Mouse (Mus musculus) midbrain, postnatal 0 days (tissue): ENCODE measurements at regions not wholly inside any gene's neighbourhood (a gene's known extent, or its start where the extent isn't known, plus 50 kb on each side); places are given as distances from the start of the nearest gene placed in this dataset.

Source experiments
- ATAC-seq: fragments of 200-750 bp; cut with Nextera tagmentation; 2 replicates; pipeline ENCODE4 v1.8.0; 2017; ENCODE audit warnings: moderate number of reproducible peaks, mild to moderate bottlenecking, moderate TSS enrichment, moderate library complexity; ENCODE audit not compliant: low FRiP score
- DNase-seq: peaks from one replicate; pipeline ENCODE4 v3.0.0-alpha.2; 2015; ENCODE audit warnings: low spot score
- H3K27ac ChIP-seq: fragments of 300-500 bp; sonication (generic); 2 replicates; pipeline ENCODE4 v1.5.1; 2014; ENCODE audit warnings: low read depth, mild to moderate bottlenecking, low read length, mixed read lengths
- H3K27me3 ChIP-seq: fragments of 300-500 bp; sonication (generic); 2 replicates; pipeline ENCODE4 v1.6.1; 2014; ENCODE audit warnings: low read length, control low read depth, mixed read lengths; ENCODE audit not compliant: insufficient read depth
- H3K36me3 ChIP-seq: fragments of 300-500 bp; sonication (generic); 2 replicates; pipeline ENCODE4 v1.6.1; 2014; ENCODE audit warnings: low read length, control low read depth, mixed read lengths; ENCODE audit not compliant: insufficient read depth
- H3K4me1 ChIP-seq: fragments of 300-500 bp; sonication (generic); 2 replicates; pipeline ENCODE4 v1.6.1; 2014; ENCODE audit warnings: mild to moderate bottlenecking, control low read depth, antibody characterized with exemption, low read length, mixed read lengths; ENCODE audit not compliant: insufficient read depth
- H3K4me2 ChIP-seq: fragments of 300-500 bp; sonication (generic); 2 replicates; pipeline ENCODE4 v1.6.1; 2014; ENCODE audit warnings: low read depth, mild to moderate bottlenecking, low read length, mixed read lengths; ENCODE audit not compliant: poor library complexity, severe bottlenecking
- H3K4me3 ChIP-seq: fragments of 300-500 bp; sonication (generic); 2 replicates; pipeline ENCODE4 v1.5.1; 2014; ENCODE audit warnings: low read depth, mild to moderate bottlenecking, low read length, moderate library complexity
- H3K9ac ChIP-seq: fragments of 300-500 bp; sonication (generic); replicated peaks from 2 replicates; pipeline ENCODE4 v1.6.1; 2014; ENCODE audit warnings: mild to moderate bottlenecking, low read length, moderate library complexity, mixed read lengths; ENCODE audit not compliant: poor library complexity, severe bottlenecking
- H3K9me3 ChIP-seq: fragments of 300-500 bp; sonication (generic); 2 replicates; pipeline ENCODE4 v1.6.1; 2016; ENCODE audit warnings: low read length, control low read depth
- CTCF ChIP-seq: IDR thresholded peaks from 2 replicates; pipeline ENCODE4 v1.5.1; 2016; ENCODE audit warnings: antibody characterized with exemption, mild to moderate bottlenecking
- WGBS: fragments of 180-500 bp; shearing (Covaris S2); extraction: QIAGEN DNeasy Blood & Tissue Kit; methylation state at CpG from one replicate; pipeline ENCODE4 v1.1.7; 2014; 5-methylcytosine and 5-hydroxymethylcytosine counted together

DNA sequence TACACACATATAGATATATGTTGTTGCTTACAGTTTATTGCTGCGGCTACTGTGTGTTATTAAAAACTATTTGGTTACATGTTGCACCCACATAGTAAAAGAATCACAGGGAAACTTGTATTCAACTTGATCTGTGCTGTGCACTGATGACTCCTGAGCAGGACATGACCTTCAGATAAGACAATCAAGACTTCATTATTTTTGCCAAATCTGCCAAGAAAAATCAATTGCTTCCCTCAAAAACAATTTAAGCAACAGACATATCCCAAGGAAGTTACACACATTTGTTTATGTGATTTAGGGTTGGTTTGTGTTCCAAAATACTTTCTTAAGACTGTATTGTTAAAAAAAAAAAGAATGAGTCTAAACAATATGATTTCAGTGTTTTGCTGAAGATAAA is 114.7 kb upstream of the Emcn start:
- DNase-seq (no peak), ATAC-seq (no peak)
- H3K9me3 ChIP-seq = no peaks in the 10 kb centered on the region
- H3K36me3 ChIP-seq = no peaks in the 10 kb centered on the region
- 98% methylated on average over 1 of the region's 1 CpGs for WGBS
- H3K27ac ChIP-seq = no peak overlapping the region
- no peak overlapping the region for H3K9ac ChIP-seq
- no peaks in the 10 kb centered on the region for H3K4me1 ChIP-seq
- H3K27me3 ChIP-seq = no peaks in the 10 kb centered on the region
- H3K4me2 ChIP-seq = no peak overlapping the region
- no peak overlapping the region for H3K4me3 ChIP-seq
- TF ChIP-seq CTCF = no peak

DNA sequence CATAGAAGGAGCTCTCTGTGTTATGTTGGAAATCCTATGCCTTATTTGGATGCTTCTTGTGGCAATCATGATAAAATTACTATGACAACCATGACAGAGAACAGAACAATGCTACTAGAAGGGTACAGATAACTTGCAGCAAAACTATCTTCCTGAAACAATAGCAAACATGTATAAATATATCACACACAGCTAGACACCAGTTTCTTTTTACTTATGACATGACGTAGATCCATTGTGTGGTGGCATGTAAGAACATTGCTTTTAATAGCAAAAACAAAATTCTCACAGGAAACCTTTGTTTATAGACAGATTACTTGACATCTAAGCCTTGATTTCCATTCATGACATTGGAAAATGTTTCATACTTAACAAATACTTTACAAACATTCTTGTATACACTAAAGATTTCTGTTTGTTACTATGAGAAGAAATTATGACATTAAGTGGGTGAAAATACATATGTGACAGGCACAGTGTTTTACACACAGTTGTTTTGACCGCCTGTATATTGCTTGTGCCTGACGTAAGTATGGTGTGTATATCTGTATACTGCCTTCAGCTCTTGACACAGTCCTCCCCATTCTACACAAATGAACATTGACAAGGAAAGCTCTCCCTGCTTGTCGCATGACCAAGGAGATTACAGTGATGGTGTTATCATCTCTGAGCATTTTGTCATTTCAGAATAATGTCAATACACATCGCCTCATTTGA is 113.6 kb upstream of the Emcn start:
- no peak overlapping the region for H3K4me3 ChIP-seq
- no peak overlapping the region for H3K4me2 ChIP-seq
- ATAC-seq (no peak), DNase-seq (no peak)
- TF ChIP-seq CTCF = no peak
- no peaks in the 10 kb centered on the region for H3K4me1 ChIP-seq
- H3K36me3 ChIP-seq = no peaks in the 10 kb centered on the region
- no peaks in the 10 kb centered on the region for H3K27me3 ChIP-seq
- 66% methylated on average over 5 of the region's 5 CpGs for WGBS
- H3K9me3 ChIP-seq = no peaks in the 10 kb centered on the region
- no peak overlapping the region for H3K9ac ChIP-seq
- H3K27ac ChIP-seq = no peak overlapping the region

- Histone ChIP-seq H3K27ac (no peak overlapping the region), H3K4me3 (no peak overlapping the region), H3K4me2 (no peak overlapping the region), H3K27me3 (no peaks in the 10 kb centered on the region), H3K36me3 (no peaks in the 10 kb centered on the region), H3K4me1 (no peaks in the 10 kb centered on the region), H3K9ac (no peak overlapping the region), H3K9me3 (no peaks in the 10 kb centered on the region)
- WGBS = 92% methylated on average over 5 of the region's 5 CpGs
- TF ChIP-seq CTCF = no peak
- DNase-seq (no peak), ATAC-seq (no peak)
These were observed 112.5 kb upstream of the Emcn start for GRCm38 (mm10) chr3:137228416-137228815.

GRCm38 (mm10) chr3:137242877-137243276 is 98.0 kb upstream of the Emcn start:
- WGBS = 62% methylated on average over 1 of the region's 1 CpGs

DNA sequence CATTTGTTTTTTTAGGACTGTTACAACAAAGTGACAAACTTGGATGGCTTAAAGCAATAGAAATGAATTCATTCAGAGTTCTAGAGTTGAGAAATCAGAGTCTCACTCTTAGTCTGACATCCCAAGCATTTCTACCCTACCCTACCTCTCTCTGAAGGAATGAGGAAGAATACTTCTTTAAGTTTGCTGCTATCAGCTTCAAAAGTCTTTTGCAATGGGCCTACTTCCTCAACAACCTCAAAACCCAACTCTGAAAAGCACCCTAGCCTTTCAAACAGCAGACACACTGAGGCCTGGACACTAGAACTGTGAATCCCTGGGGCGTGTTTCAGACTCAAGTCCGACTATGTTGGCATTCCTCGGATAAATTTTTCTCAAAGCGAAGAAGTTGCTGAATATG is 77.0 kb upstream of the Emcn start:
- no peaks in the 10 kb centered on the region for H3K27me3 ChIP-seq
- H3K9ac ChIP-seq = no peak overlapping the region
- ATAC-seq = no peak
- H3K27ac ChIP-seq = no peak overlapping the region
- H3K4me1 ChIP-seq = no peaks in the 10 kb centered on the region
- H3K36me3 ChIP-seq = no peaks in the 10 kb centered on the region
- H3K9me3 ChIP-seq = no peaks in the 10 kb centered on the region
- TF ChIP-seq CTCF = no peak
- 92% methylated on average over 4 of the region's 4 CpGs for WGBS
- DNase-seq = no peak
- H3K4me3 ChIP-seq = no peak overlapping the region
- H3K4me2 ChIP-seq = no peak overlapping the region

More at GRCm38 (mm10) chr3:137242877-137243276, 98.0 kb upstream of the Emcn start:
- DNase-seq (no peak), ATAC-seq (no peak)
- no peak overlapping the region for H3K9ac ChIP-seq
- H3K9me3 ChIP-seq = no peaks in the 10 kb centered on the region
- H3K36me3 ChIP-seq = no peaks in the 10 kb centered on the region
- no peak overlapping the region for H3K4me2 ChIP-seq
- H3K27me3 ChIP-seq = no peaks in the 10 kb centered on the region
- no peak overlapping the region for H3K4me3 ChIP-seq
- TF ChIP-seq CTCF = no peak
- no peak overlapping the region for H3K27ac ChIP-seq
- no peaks in the 10 kb centered on the region for H3K4me1 ChIP-seq

GRCm38 (mm10) chr3:137267752-137268151 is 73.1 kb upstream of the Emcn start:
- no peak for TF ChIP-seq CTCF
- 88% methylated on average over 1 of the region's 1 CpGs for WGBS

More at GRCm38 (mm10) chr3:137267752-137268151, 73.1 kb upstream of the Emcn start:
- no peaks in the 10 kb centered on the region for H3K27me3 ChIP-seq
- no peak overlapping the region for H3K4me3 ChIP-seq
- peak; percentile 47 for DNase-seq
- H3K9me3 ChIP-seq = no peaks in the 10 kb centered on the region
- no peaks in the 10 kb centered on the region for H3K4me1 ChIP-seq
- H3K9ac ChIP-seq = no peak overlapping the region
- no peak overlapping the region for H3K4me2 ChIP-seq
- no peaks in the 10 kb centered on the region for H3K36me3 ChIP-seq
- no peak for ATAC-seq
- no peak overlapping the region for H3K27ac ChIP-seq
